Mouse (Mus musculus) left cerebral cortex, postnatal 14 days (tissue): ENCODE results near the gene Rpl23a. TPM values are rescaled to one million over a fixed set of nuclear protein-coding genes. Genes with fewer than 3 reads are reported as not detected.

Source experiments
- microRNA-seq, 2 experiments: library from miRNA; unstranded; fragments of <30 nt; microRNA quantifications; one replicate each; pipeline ENCODE4 v1.2.0; 2022
- total RNA-seq, 2 experiments: library from RNA; stranded (reverse); gene quantifications; 2 replicates each; pipeline ENCODE4 v1.2.3; 2021

Rpl23a gene
- total RNA-seq, 2 experiments from 2014 or later, result 643 to 660 TPM

Small RNA genes within 50 kb of the gene (microRNA-seq; reads per million reads assigned to microRNA genes)
- gene Mir7653, result 1.3 to 3.7 reads per million in 2 experiments

Other genes with a start within 250 kb of the Rpl23a start
- gene Phf12, start 200.8 kb downstream of the Rpl23a start, total RNA-seq, result 10 to 100 TPM; 45.5 to 48.3 TPM
- gene Dhrs13, start 151.3 kb downstream of the Rpl23a start, total RNA-seq, result 10 to 100 TPM; 14.8 to 16.4 TPM
- gene Flot2, start 145.7 kb downstream of the Rpl23a start, total RNA-seq, result 100 to 1,000 TPM; 118 to 121 TPM
- gene Eral1, start 103.2 kb downstream of the Rpl23a start, total RNA-seq, result 10 to 100 TPM; 18.9 to 19.5 TPM
- 10 to 100 TPM; 28.8 to 29.9 TPM for gene Fam222b, start 88.9 kb downstream of the Rpl23a start, total RNA-seq
- 10 to 100 TPM; 20.7 to 23.3 TPM for gene Traf4, start 18.0 kb downstream of the Rpl23a start, total RNA-seq
- 1 to 10 TPM; 3.3 to 3.5 TPM for gene Nek8, start 6.9 kb downstream of the Rpl23a start, total RNA-seq
- 10 to 100 TPM; 27.4 to 29.6 TPM for gene Tlcd1, start 6.9 kb downstream of the Rpl23a start, total RNA-seq
- gene Rab34, start 4.8 kb upstream of the Rpl23a start, total RNA-seq, result 10 to 100 TPM; 32.6 to 34.5 TPM
- 1 to 10 TPM; 5.1 to 6.7 TPM for gene Proca1, start 9.8 kb upstream of the Rpl23a start, total RNA-seq
- 10 to 100 TPM; 67.7 to 70.3 TPM for gene Sdf2, start 62.2 kb upstream of the Rpl23a start, total RNA-seq
- gene Supt6, start 62.4 kb upstream of the Rpl23a start, total RNA-seq, result 10 to 100 TPM; 89.6 to 96.1 TPM
- 100 to 1,000 TPM; 171 to 187 TPM for gene 2610507B11Rik, start 78.2 kb upstream of the Rpl23a start, total RNA-seq
- gene BC030499, start 107.3 kb upstream of the Rpl23a start, total RNA-seq, result 1 to 10 TPM; 6.4 to 9.3 TPM
- 1 to 10 TPM; 5.0 to 8.4 TPM for gene Spag5, start 117.9 kb upstream of the Rpl23a start, total RNA-seq
- gene Aldoc, start 139.4 kb upstream of the Rpl23a start, total RNA-seq, result 100 to 1,000 TPM; 532 to 560 TPM
- 10 to 100 TPM; 81.1 to 81.3 TPM for gene Pigs, start 144.8 kb upstream of the Rpl23a start, total RNA-seq
- gene Unc119, start 159.9 kb upstream of the Rpl23a start, total RNA-seq, result 10 to 100 TPM; 28.2 to 30.6 TPM
- not detected for gene Foxn1, start 203.0 kb upstream of the Rpl23a start, total RNA-seq
- gene Slc13a2, start 238.6 kb upstream of the Rpl23a start, total RNA-seq, result not detected